Mouse (Mus musculus) thymus, adult 2 months (tissue): ENCODE measurements around the gene Metrnl. TPM values are rescaled to one million over a fixed set of nuclear protein-coding genes. Genes with fewer than 3 reads are reported as not detected.
A peak's percentile ranks its signal among the peaks of the same experiment; 100 is the strongest.

Experiments used
- DNase-seq: peaks from one replicate; pipeline ENCODE4 v3.0.0; 2021
- H3K27ac ChIP-seq: fragments of 200-500 bp; 2 replicates; pipeline ENCODE4 v1.5.1; 2012; ENCODE audit warnings: low read length, control low read depth; ENCODE audit not compliant: control insufficient read depth, insufficient read depth
- H3K27me3 ChIP-seq: fragments of 200-500 bp; 2 replicates; pipeline ENCODE4 v1.6.1; 2012; ENCODE audit warnings: mild to moderate bottlenecking, low read length, moderate library complexity, mixed read lengths; ENCODE audit not compliant: control insufficient read depth, insufficient read depth
- H3K36me3 ChIP-seq: fragments of 200-500 bp; 2 replicates; pipeline ENCODE4 v1.6.1; 2012; ENCODE audit warnings: mild to moderate bottlenecking, low read length, moderate library complexity; ENCODE audit not compliant: control insufficient read depth, insufficient read depth
- H3K4me1 ChIP-seq: fragments of 200-500 bp; replicated peaks from 2 replicates; pipeline ENCODE4 v1.6.1; 2012; ENCODE audit warnings: low read length; ENCODE audit not compliant: control insufficient read depth, insufficient read depth
- H3K4me3 ChIP-seq: fragments of 200-500 bp; 2 replicates; pipeline ENCODE4 v1.5.1; 2012; ENCODE audit warnings: mild to moderate bottlenecking, low read length, control low read depth, moderate library complexity; ENCODE audit not compliant: control insufficient read depth, insufficient read depth
- CTCF ChIP-seq: fragments of 200-500 bp; IDR thresholded peaks from 2 replicates; pipeline ENCODE4 v1.5.1; 2012; ENCODE audit warnings: mild to moderate bottlenecking, control low read depth, low read length, moderate library complexity, borderline replicate concordance; ENCODE audit not compliant: control insufficient read depth, poor library complexity, insufficient read depth; ENCODE audit errors: extremely low read depth
- POLR2A ChIP-seq: fragments of 200-500 bp; IDR thresholded peaks from 2 replicates; pipeline ENCODE4 v1.6.1; 2012; ENCODE audit warnings: mild to moderate bottlenecking, low read length, control low read depth, moderate library complexity; ENCODE audit not compliant: control insufficient read depth, poor library complexity, insufficient read depth; ENCODE audit errors: extremely low read depth
- WGBS: fragments of 180-500 bp; shearing (Covaris S2); methylation state at CpG from one replicate; pipeline ENCODE4 v1.1.7; 2018; 5-methylcytosine and 5-hydroxymethylcytosine counted together
- polyA plus RNA-seq: library from polyadenylated mRNA; depleted of rRNA; stranded (reverse); fragments of >200 nt; gene quantifications from 2 replicates; pipeline ENCODE4 v1.2.3, GENCODE M21; 2012

Metrnl gene
- polyA plus RNA-seq, 1 experiment: 17.6 TPM

- Histone ChIP-seq H3K27me3 (no peaks in the 10 kb centered on the region), H3K36me3 (no peaks in the 10 kb centered on the region), H3K4me1 (peaks cover 4% of the 10 kb centered on the region), H3K4me3 (no peak overlapping the region), H3K27ac (no peak overlapping the region)
- WGBS: 99% methylated on average over 5 of the region's 5 CpGs
- DNase-seq: no peak
- TF ChIP-seq CTCF (no peak), POLR2A (no peak)
Measured at GRCm38 (mm10) chr11:121668776-121669175, 32.6 kb upstream of the Metrnl start.

DNA sequence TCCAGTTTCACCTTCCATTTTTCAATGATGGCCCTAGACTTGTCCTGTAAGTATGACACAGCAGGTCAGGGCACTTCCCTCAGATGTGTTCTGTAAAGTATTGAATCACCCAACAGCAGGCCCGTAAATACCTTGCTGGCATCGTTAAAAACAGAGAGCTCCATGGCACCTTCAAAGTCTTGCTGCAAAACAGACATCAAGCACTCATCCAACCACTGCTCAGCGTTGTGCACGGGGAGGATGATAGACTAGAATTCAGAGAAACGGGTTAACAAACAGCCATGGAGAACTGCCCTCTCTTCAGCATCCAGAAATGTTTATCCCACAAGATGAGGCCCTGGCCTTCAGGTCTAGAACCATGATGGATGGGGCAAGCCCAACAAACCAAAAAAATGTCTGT, 30.4 kb upstream of the Metrnl start:
- Histone ChIP-seq H3K27me3 (no peaks in the 10 kb centered on the region), H3K27ac (no peak overlapping the region), H3K36me3 (no peaks in the 10 kb centered on the region), H3K4me1 (peaks cover 4% of the 10 kb centered on the region), H3K4me3 (no peak overlapping the region)
- TF ChIP-seq CTCF (no peak), POLR2A (no peak)
- DNase-seq: no peak
- 97% methylated on average over 5 of the region's 5 CpGs for whole genome bisulfite sequencing

DNA sequence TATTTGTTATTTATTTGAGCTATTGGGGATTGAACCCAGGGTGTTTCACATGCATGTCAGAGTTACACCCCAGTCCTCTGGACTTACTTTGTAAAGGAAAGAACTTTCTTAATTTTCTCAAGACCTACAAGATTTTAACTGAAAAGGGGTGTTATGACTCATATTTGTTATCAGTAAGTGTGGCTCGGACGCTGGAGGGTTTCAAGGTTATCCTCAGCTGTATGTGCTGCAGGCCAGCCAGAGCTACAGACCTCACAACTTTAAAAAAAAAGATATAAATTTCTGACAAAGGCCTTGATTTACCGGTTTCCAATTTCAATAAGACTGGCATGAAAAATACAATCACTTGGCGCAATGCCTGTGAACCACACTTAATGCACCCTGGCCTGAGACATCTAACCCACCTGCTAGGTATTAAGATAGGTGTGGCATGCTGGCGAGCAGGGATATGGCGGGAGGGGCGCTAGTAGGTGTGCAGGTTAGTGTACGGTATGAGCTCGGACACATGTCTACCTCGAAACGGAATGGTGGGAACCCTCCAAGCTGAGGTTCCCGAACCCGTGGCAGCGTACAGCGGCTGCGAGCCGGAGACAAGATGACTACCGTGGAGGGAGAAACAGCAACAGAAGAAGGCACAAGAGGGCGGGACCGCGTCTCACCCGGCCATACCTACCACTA, 28.9 kb upstream of the Metrnl start:
- Histone ChIP-seq H3K27me3 (no peaks in the 10 kb centered on the region), H3K4me1 (peaks cover 4% of the 10 kb centered on the region), H3K4me3 (peak overlapping the region; percentile 69), H3K36me3 (no peaks in the 10 kb centered on the region), H3K27ac (no peak overlapping the region)
- no peak for DNase-seq
- no peak for TF ChIP-seq CTCF
- TF ChIP-seq POLR2A: no peak
- 2% methylated on average over 22 of the region's 22 CpGs for WGBS

- Histone ChIP-seq H3K36me3 (no peaks in the 10 kb centered on the region), H3K4me1 (peaks cover 4% of the 10 kb centered on the region), H3K27me3 (no peaks in the 10 kb centered on the region), H3K4me3 (peak within 1 kb of the TSS; percentile 69), H3K27ac (peak within 1 kb of the TSS; percentile 42; the same call in 1 of the 2 replicates)
- TF ChIP-seq CTCF: 0 out of 2 replicates have a peak, but pooled peaks have one; percentile 36
- peak; percentile 48; the same call in 1 of the 2 replicates for TF ChIP-seq POLR2A
- WGBS: under 1% methylated on average over 46 of the region's 46 CpGs
- DNase-seq: peak; percentile 99
Measured at GRCm38 (mm10) chr11:121672990-121673572, 28.3 kb upstream of the Metrnl start, which contains the start of gene B3gntl1. Gene B3gntl1 (minus strand): TSS chr11:121673153.

- DNase-seq: no peak
- WGBS: 57% methylated on average over 7 of the region's 7 CpGs
- peak overlapping the region; percentile 42; the same call in 1 of the 2 replicates for H3K27ac ChIP-seq
- TF ChIP-seq CTCF: no peak
- no peak for TF ChIP-seq POLR2A
- H3K4me3 ChIP-seq: peak overlapping the region; percentile 57
- peaks cover 4% of the 10 kb centered on the region for H3K4me1 ChIP-seq
- no peaks in the 10 kb centered on the region for H3K36me3 ChIP-seq
- no peaks in the 10 kb centered on the region for H3K27me3 ChIP-seq
Measured at GRCm38 (mm10) chr11:121673629-121674028, 27.7 kb upstream of the Metrnl start.

DNA sequence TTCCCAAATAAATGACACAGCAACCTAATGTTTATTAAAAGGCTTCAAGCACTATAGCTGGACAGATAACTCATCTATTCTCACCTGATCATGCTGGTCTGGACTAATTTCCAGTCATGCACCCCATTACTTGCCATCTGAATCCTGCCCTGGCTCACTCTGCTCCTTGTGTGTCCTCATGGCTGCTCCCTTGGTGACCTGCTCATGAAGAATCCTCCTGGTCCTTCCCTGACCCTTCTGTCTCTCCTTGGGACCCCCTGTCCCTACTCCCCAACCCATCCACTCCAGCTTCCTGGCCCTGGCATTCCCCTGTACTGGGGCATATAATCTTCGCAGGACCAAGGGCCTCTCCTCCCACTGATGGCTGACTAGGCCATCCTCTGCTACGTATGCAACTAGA, 24.5 kb upstream of the Metrnl start:
- H3K27ac ChIP-seq: no peak overlapping the region
- WGBS: 100% methylated on average over 2 of the region's 2 CpGs
- H3K36me3 ChIP-seq: no peaks in the 10 kb centered on the region
- no peak for DNase-seq
- TF ChIP-seq CTCF (no peak), POLR2A (no peak)
- no peaks in the 10 kb centered on the region for H3K27me3 ChIP-seq
- H3K4me1 ChIP-seq: peaks cover 4% of the 10 kb centered on the region
- no peak overlapping the region for H3K4me3 ChIP-seq
